Mouse (Mus musculus): ENCODE measurements around the gene Derl3. TPM values are rescaled to one million over a fixed set of nuclear protein-coding genes. Genes with fewer than 3 reads are reported as not detected.
"Not testable (repeated sequence)": the region's sequence is repeated elsewhere in the genome, so short reads cannot be mapped to it uniquely, and the experiment has no call there.

The Derl3 gene
- polyA plus RNA-seq, 1 experiment = 145 TPM

- Histone ChIP-seq H3K4me3 (ENCODE audit: control insufficient read depth, low read depth, low read length) (no peak overlapping the region; the same call in 1 of the 2 replicates), H3K4me1 (ENCODE audit: control insufficient read depth, insufficient read depth, low read length) (peaks cover 12% of the 10 kb centered on the region), H3K36me3 (ENCODE audit: control insufficient read depth, insufficient read depth, low read length) (no peaks in the 10 kb centered on the region), H3K27ac (ENCODE audit: control insufficient read depth, insufficient read depth, low read depth, low read length) (peak overlapping the region; percentile 0), H3K27me3 (ENCODE audit: control insufficient read depth, insufficient read depth, low read length) (no peaks in the 10 kb centered on the region)
- TF ChIP-seq CTCF (IDR thresholded peaks at IDR 0.05; ENCODE audit: control insufficient read depth, insufficient read depth, insufficient replicate concordance, low read depth, low read length) (no peak), POLR2A (IDR thresholded peaks at IDR 0.05; ENCODE audit: control insufficient read depth, low read depth, low read length) (peak; percentile 52; the same call in 1 of the 2 replicates)
Observed at GRCm38 (mm10) chr10:75857598-75857997, 35.6 kb upstream of the Derl3 start.

GRCm38 (mm10) chr10:75859107-75859746, 34.0 kb upstream of the Derl3 start:
- peaks cover 8% of the 10 kb centered on the region for H3K4me1 ChIP-seq (ENCODE audit: control insufficient read depth, insufficient read depth, low read length)
- H3K36me3 ChIP-seq (ENCODE audit: control insufficient read depth, insufficient read depth, low read length) = no peaks in the 10 kb centered on the region
- no peaks in the 10 kb centered on the region for H3K27me3 ChIP-seq (ENCODE audit: control insufficient read depth, insufficient read depth, low read length)
- TF ChIP-seq CTCF (IDR thresholded peaks at IDR 0.05; ENCODE audit: control insufficient read depth, insufficient read depth, insufficient replicate concordance, low read depth, low read length) (peak; percentile 0; the same call in 1 of the 2 replicates), POLR2A (IDR thresholded peaks at IDR 0.05; ENCODE audit: control insufficient read depth, low read depth, low read length) (no peak)
- peak overlapping the region; percentile 86 for H3K27ac ChIP-seq (ENCODE audit: control insufficient read depth, insufficient read depth, low read depth, low read length)
- H3K4me3 ChIP-seq (ENCODE audit: control insufficient read depth, low read depth, low read length) = peak overlapping the region; percentile 92

- not testable (repeated sequence) for H3K36me3 ChIP-seq (ENCODE audit: control insufficient read depth, insufficient read depth, low read length); H3K27me3 ChIP-seq (ENCODE audit: control insufficient read depth, insufficient read depth, low read length); H3K4me1 ChIP-seq (ENCODE audit: control insufficient read depth, insufficient read depth, low read length)
- TF ChIP-seq POLR2A (IDR thresholded peaks at IDR 0.05; ENCODE audit: control insufficient read depth, low read depth, low read length) = peak; percentile 89
- 0 out of 2 replicates have a peak, but pooled peaks have one; percentile 0 for TF ChIP-seq CTCF (IDR thresholded peaks at IDR 0.05; ENCODE audit: control insufficient read depth, insufficient read depth, insufficient replicate concordance, low read depth, low read length)
- peak within 1 kb of the TSS; percentile 92 for H3K4me3 ChIP-seq (ENCODE audit: control insufficient read depth, low read depth, low read length)
- H3K27ac ChIP-seq (ENCODE audit: control insufficient read depth, insufficient read depth, low read depth, low read length) = peak within 1 kb of the TSS; percentile 86
Observed at GRCm38 (mm10) chr10:75859786-75860470, 33.3 kb upstream of the Derl3 start, which contains the start of gene Mif. Gene Mif, minus strand, starts transcription at chr10:75860240.

GRCm38 (mm10) chr10:75860746-75861145, 32.5 kb upstream of the Derl3 start:
- H3K4me3 ChIP-seq (ENCODE audit: control insufficient read depth, low read depth, low read length) = peak overlapping the region; percentile 92
- peak overlapping the region; percentile 86 for H3K27ac ChIP-seq (ENCODE audit: control insufficient read depth, insufficient read depth, low read depth, low read length)
- H3K4me1 ChIP-seq (ENCODE audit: control insufficient read depth, insufficient read depth, low read length) = peaks cover 10% of the 10 kb centered on the region
- H3K36me3 ChIP-seq (ENCODE audit: control insufficient read depth, insufficient read depth, low read length) = no peaks in the 10 kb centered on the region
- TF ChIP-seq CTCF (IDR thresholded peaks at IDR 0.05; ENCODE audit: control insufficient read depth, insufficient read depth, insufficient replicate concordance, low read depth, low read length) (no peak), POLR2A (IDR thresholded peaks at IDR 0.05; ENCODE audit: control insufficient read depth, low read depth, low read length) (peak; percentile 47; the same call in 1 of the 2 replicates)
- no peaks in the 10 kb centered on the region for H3K27me3 ChIP-seq (ENCODE audit: control insufficient read depth, insufficient read depth, low read length)

GRCm38 (mm10) chr10:75861587-75861986, 31.6 kb upstream of the Derl3 start:
- Histone ChIP-seq H3K4me1 (ENCODE audit: control insufficient read depth, insufficient read depth, low read length) (peaks cover 11% of the 10 kb centered on the region), H3K27ac (ENCODE audit: control insufficient read depth, insufficient read depth, low read depth, low read length) (peak overlapping the region; percentile 86), H3K4me3 (ENCODE audit: control insufficient read depth, low read depth, low read length) (peak overlapping the region; percentile 76), H3K36me3 (ENCODE audit: control insufficient read depth, insufficient read depth, low read length) (no peaks in the 10 kb centered on the region), H3K27me3 (ENCODE audit: control insufficient read depth, insufficient read depth, low read length) (no peaks in the 10 kb centered on the region)
- no peak for TF ChIP-seq POLR2A (IDR thresholded peaks at IDR 0.05; ENCODE audit: control insufficient read depth, low read depth, low read length)
- no peak for TF ChIP-seq CTCF (IDR thresholded peaks at IDR 0.05; ENCODE audit: control insufficient read depth, insufficient read depth, insufficient replicate concordance, low read depth, low read length)

GRCm38 (mm10) chr10:75872025-75872914, 20.9 kb upstream of the Derl3 start:
- Histone ChIP-seq H3K27me3 (ENCODE audit: control insufficient read depth, insufficient read depth, low read length) (no peaks in the 10 kb centered on the region), H3K36me3 (ENCODE audit: control insufficient read depth, insufficient read depth, low read length) (no peaks in the 10 kb centered on the region), H3K4me1 (ENCODE audit: control insufficient read depth, insufficient read depth, low read length) (peaks cover 4% of the 10 kb centered on the region), H3K27ac (ENCODE audit: control insufficient read depth, insufficient read depth, low read depth, low read length) (no peak overlapping the region; the same call in 1 of the 2 replicates), H3K4me3 (ENCODE audit: control insufficient read depth, low read depth, low read length) (peak overlapping the region; percentile 36; the same call in 1 of the 2 replicates)
- TF ChIP-seq POLR2A (IDR thresholded peaks at IDR 0.05; ENCODE audit: control insufficient read depth, low read depth, low read length) = no peak
- TF ChIP-seq CTCF (IDR thresholded peaks at IDR 0.05; ENCODE audit: control insufficient read depth, insufficient read depth, insufficient replicate concordance, low read depth, low read length) = no peak

Measured in testis, adult 2 months (tissue).